Mouse (Mus musculus) lung, adult 2 months (tissue): ENCODE results near the gene H2al1b.

ENCODE experiments used
- CTCF ChIP-seq: fragments of 200-500 bp; IDR thresholded peaks from 2 replicates; pipeline ENCODE4 v1.5.1; 2011; ENCODE audit warnings: mild to moderate bottlenecking, low read length, control low read depth; ENCODE audit not compliant: insufficient read depth
- POLR2A ChIP-seq: fragments of 200-500 bp; IDR thresholded peaks from 2 replicates; pipeline ENCODE4 v1.6.1; 2011; ENCODE audit warnings: low read depth, mild to moderate bottlenecking, control low read depth, low read length, borderline replicate concordance; ENCODE audit errors: extremely low read depth

DNA sequence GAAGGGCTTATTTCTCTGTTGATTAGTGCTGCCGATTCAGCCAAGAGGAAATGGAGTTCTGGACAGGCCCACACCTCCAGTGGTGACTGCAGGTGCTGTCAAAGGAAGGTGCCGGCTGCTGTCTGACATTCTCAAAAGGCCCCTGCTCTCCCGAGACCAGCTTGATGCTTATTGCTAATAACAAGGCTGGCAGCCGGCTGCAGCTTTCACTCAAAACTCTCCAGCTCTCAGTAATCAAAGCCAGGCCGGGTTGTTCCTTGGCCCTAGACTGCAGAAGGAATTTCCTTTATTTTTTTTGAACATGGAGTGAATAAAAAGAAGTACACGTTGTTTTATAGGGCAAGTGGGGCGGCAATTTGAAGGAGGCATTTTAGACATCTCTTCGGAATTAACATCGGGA is 43.5 kb downstream of the H2al1b start:
- TF ChIP-seq POLR2A (no peak), CTCF (no peak)
